Mouse (Mus musculus) liver, embryonic 16.5 days (tissue): ENCODE measurements at regions not wholly inside any gene's neighbourhood (a gene's known extent, or its start where the extent isn't known, plus 50 kb on each side); places are given as distances from the start of the nearest gene placed in this dataset.
A peak's percentile ranks its signal among the peaks of the same experiment; 100 is the strongest.

Source experiments
- ATAC-seq: fragments of 200-750 bp; cut with Nextera tagmentation; 2 replicates; pipeline ENCODE4 v1.8.0; 2017; ENCODE audit warnings: low read depth, mild to moderate bottlenecking, moderate number of reproducible peaks, moderate library complexity
- H3K27ac ChIP-seq: fragments of 300-500 bp; sonication (generic); 2 replicates; pipeline ENCODE4 v1.5.1; 2014; ENCODE audit warnings: mild to moderate bottlenecking, low read length
- H3K27me3 ChIP-seq: fragments of 300-500 bp; sonication (generic); 2 replicates; pipeline ENCODE4 v1.6.1; 2014; ENCODE audit warnings: low read depth, low read length, mixed read lengths; ENCODE audit not compliant: control insufficient read depth, insufficient read depth
- H3K36me3 ChIP-seq: fragments of 300-500 bp; sonication (generic); 2 replicates; pipeline ENCODE4 v1.6.1; 2014; ENCODE audit warnings: mild to moderate bottlenecking; ENCODE audit not compliant: control insufficient read depth, insufficient read depth
- H3K4me1 ChIP-seq: fragments of 300-500 bp; sonication (generic); 2 replicates; pipeline ENCODE4 v1.6.1; 2014; ENCODE audit warnings: low read depth, low read length, mixed read lengths; ENCODE audit not compliant: control insufficient read depth
- H3K4me2 ChIP-seq: fragments of 300-500 bp; sonication (generic); 2 replicates; pipeline ENCODE4 v1.6.1; 2014; ENCODE audit warnings: low read depth, low read length, mixed read lengths
- H3K4me3 ChIP-seq: fragments of 300-500 bp; sonication (generic); 2 replicates; pipeline ENCODE4 v1.5.1; 2014; ENCODE audit warnings: low read depth, mild to moderate bottlenecking, low read length
- H3K9ac ChIP-seq: fragments of 300-500 bp; sonication (generic); 2 replicates; pipeline ENCODE4 v1.6.1; 2014; ENCODE audit warnings: low read depth, low read length
- H3K9me3 ChIP-seq: fragments of 300-500 bp; sonication (generic); replicated peaks from 2 replicates; pipeline ENCODE4 v1.6.1; 2016; ENCODE audit warnings: low read length; ENCODE audit not compliant: control insufficient read depth
- WGBS: fragments of 180-500 bp; shearing (Covaris S2); extraction: QIAGEN DNeasy Blood & Tissue Kit; methylation state at CpG from one replicate; pipeline ENCODE4 v1.1.7; 2014; ENCODE audit not compliant: insufficient replicate concordance; 5-methylcytosine and 5-hydroxymethylcytosine counted together

GRCm38 (mm10) chr14:105815281-105815680 lies 81.3 kb downstream of the Spry2 start:
- Histone ChIP-seq H3K4me3 (peak overlapping the region; percentile 38), H3K36me3 (no peaks in the 10 kb centered on the region), H3K4me1 (no peaks in the 10 kb centered on the region; the same call in 1 of the 2 replicates), H3K4me2 (peak overlapping the region; percentile 53), H3K27me3 (no peaks in the 10 kb centered on the region), H3K27ac (no peak overlapping the region), H3K9ac (no peak overlapping the region), H3K9me3 (no peaks in the 10 kb centered on the region)
- ATAC-seq = peak; percentile 35; the same call in 1 of the 2 replicates
- WGBS = 9% methylated on average over 12 of the region's 12 CpGs

- Histone ChIP-seq H3K27me3 (no peaks in the 10 kb centered on the region), H3K4me3 (no peak overlapping the region), H3K9ac (no peak overlapping the region), H3K9me3 (no peaks in the 10 kb centered on the region), H3K4me2 (no peak overlapping the region), H3K36me3 (no peaks in the 10 kb centered on the region), H3K4me1 (no peaks in the 10 kb centered on the region; the same call in 1 of the 2 replicates), H3K27ac (no peak overlapping the region)
- no peak for ATAC-seq
Measured at GRCm38 (mm10) chr14:105813661-105814060, 83.0 kb downstream of the Spry2 start.

- no peak overlapping the region for H3K9ac ChIP-seq
- no peak overlapping the region for H3K27ac ChIP-seq
- no peaks in the 10 kb centered on the region; the same call in 1 of the 2 replicates for H3K4me1 ChIP-seq
- WGBS = 68% methylated on average over 6 of the region's 6 CpGs
- H3K4me2 ChIP-seq = no peak overlapping the region
- no peak for ATAC-seq
- no peak overlapping the region for H3K4me3 ChIP-seq
- H3K36me3 ChIP-seq = no peaks in the 10 kb centered on the region
- H3K27me3 ChIP-seq = no peaks in the 10 kb centered on the region
- no peaks in the 10 kb centered on the region for H3K9me3 ChIP-seq
Measured at GRCm38 (mm10) chr14:105813097-105813496, 83.5 kb downstream of the Spry2 start.

- Histone ChIP-seq H3K27me3 (no peaks in the 10 kb centered on the region), H3K4me3 (no peak overlapping the region), H3K9ac (no peak overlapping the region), H3K36me3 (no peaks in the 10 kb centered on the region), H3K4me2 (no peak overlapping the region), H3K9me3 (no peaks in the 10 kb centered on the region), H3K4me1 (no peaks in the 10 kb centered on the region; the same call in 1 of the 2 replicates), H3K27ac (no peak overlapping the region)
- 66% methylated on average over 6 of the region's 6 CpGs for WGBS
- ATAC-seq = no peak
Measured at GRCm38 (mm10) chr14:105805762-105806161, 90.9 kb downstream of the Spry2 start.

GRCm38 (mm10) chr14:105805362-105805761 lies 91.3 kb downstream of the Spry2 start:
- H3K36me3 ChIP-seq = no peaks in the 10 kb centered on the region
- H3K4me1 ChIP-seq = no peaks in the 10 kb centered on the region; the same call in 1 of the 2 replicates
- H3K27me3 ChIP-seq = no peaks in the 10 kb centered on the region
- no peak overlapping the region for H3K9ac ChIP-seq
- 25% methylated on average over 5 of the region's 5 CpGs for WGBS
- no peak overlapping the region for H3K4me2 ChIP-seq
- no peak for ATAC-seq
- no peak overlapping the region for H3K27ac ChIP-seq
- H3K9me3 ChIP-seq = no peaks in the 10 kb centered on the region
- H3K4me3 ChIP-seq = no peak overlapping the region

- 62% methylated on average over 5 of the region's 5 CpGs for WGBS
- Histone ChIP-seq H3K9ac (no peak overlapping the region), H3K4me3 (no peak overlapping the region), H3K36me3 (no peaks in the 10 kb centered on the region), H3K27me3 (no peaks in the 10 kb centered on the region), H3K4me2 (no peak overlapping the region), H3K27ac (no peak overlapping the region), H3K9me3 (no peaks in the 10 kb centered on the region), H3K4me1 (no peaks in the 10 kb centered on the region; the same call in 1 of the 2 replicates)
- ATAC-seq = no peak
Measured at GRCm38 (mm10) chr14:105804761-105805160, 91.9 kb downstream of the Spry2 start.

GRCm38 (mm10) chr14:105803281-105803680 lies 93.3 kb downstream of the Spry2 start:
- Histone ChIP-seq H3K27ac (peak overlapping the region; percentile 29; the same call in 1 of the 2 replicates), H3K9me3 (no peaks in the 10 kb centered on the region), H3K4me2 (peak overlapping the region; percentile 47), H3K36me3 (no peaks in the 10 kb centered on the region), H3K4me1 (no peaks in the 10 kb centered on the region; the same call in 1 of the 2 replicates), H3K9ac (peak overlapping the region; percentile 16; the same call in 1 of the 2 replicates), H3K27me3 (no peaks in the 10 kb centered on the region), H3K4me3 (peak overlapping the region; percentile 19; the same call in 1 of the 2 replicates)
- peak; percentile 68 for ATAC-seq
- 30% methylated on average over 7 of the region's 7 CpGs for WGBS

GRCm38 (mm10) chr14:105802529-105803280 lies 93.9 kb downstream of the Spry2 start:
- H3K27me3 ChIP-seq = no peaks in the 10 kb centered on the region
- no peaks in the 10 kb centered on the region for H3K36me3 ChIP-seq
- ATAC-seq = peak; percentile 45; the same call in 1 of the 2 replicates
- WGBS = 3% methylated on average over 18 of the region's 18 CpGs
- peak overlapping the region; percentile 19; the same call in 1 of the 2 replicates for H3K4me3 ChIP-seq
- H3K4me2 ChIP-seq = peak overlapping the region; percentile 47
- H3K9me3 ChIP-seq = no peaks in the 10 kb centered on the region
- H3K4me1 ChIP-seq = no peaks in the 10 kb centered on the region; the same call in 1 of the 2 replicates
- H3K27ac ChIP-seq = peak overlapping the region; percentile 29; the same call in 1 of the 2 replicates
- peak overlapping the region; percentile 16; the same call in 1 of the 2 replicates for H3K9ac ChIP-seq
